Mouse (Mus musculus): ENCODE results near the gene Tacr2. TPM values are rescaled to one million over a fixed set of nuclear protein-coding genes. Genes with fewer than 3 reads are reported as not detected.

The Tacr2 gene
- polyA plus RNA-seq, 1 experiment from 2014 or later, result 0.05 TPM

- DNase-seq (ENCODE audit: low spot score), result no peak
Measured at GRCm38 (mm10) chr10:62239270-62239669, 13.0 kb upstream of the Tacr2 start.

GRCm38 (mm10) chr10:62242358-62242757 lies 9.9 kb upstream of the Tacr2 start:
- no peak for DNase-seq (ENCODE audit: low spot score)

- DNase-seq (ENCODE audit: low spot score), result peak; percentile 68
Measured at GRCm38 (mm10) chr10:62242896-62243295, 9.3 kb upstream of the Tacr2 start.

- no peak for DNase-seq (ENCODE audit: low spot score)
Measured at GRCm38 (mm10) chr10:62244067-62244466, 8.2 kb upstream of the Tacr2 start.

GRCm38 (mm10) chr10:62247156-62247555 lies 5.1 kb upstream of the Tacr2 start:
- DNase-seq (ENCODE audit: low spot score), result no peak

GRCm38 (mm10) chr10:62247815-62248214 lies 4.4 kb upstream of the Tacr2 start:
- peak; percentile 83 for DNase-seq (ENCODE audit: low spot score)

GRCm38 (mm10) chr10:62252496-62253235 lies 428 bp downstream of the Tacr2 start:
- no peak for DNase-seq (ENCODE audit: low spot score)

GRCm38 (mm10) chr10:62258298-62258697 lies 6.1 kb downstream of the Tacr2 start:
- DNase-seq (ENCODE audit: low spot score), result no peak

GRCm38 (mm10) chr10:62261115-62261886 lies 9.1 kb downstream of the Tacr2 start:
- DNase-seq (ENCODE audit: low spot score), result peak; percentile 92

GRCm38 (mm10) chr10:62264299-62264698 lies 12.1 kb downstream of the Tacr2 start:
- DNase-seq (ENCODE audit: low spot score), result no peak

GRCm38 (mm10) chr10:62269278-62269677 lies 17.0 kb downstream of the Tacr2 start:
- no peak for DNase-seq (ENCODE audit: low spot score)

GRCm38 (mm10) chr10:62275235-62275634 lies 23.0 kb downstream of the Tacr2 start:
- peak; percentile 76 for DNase-seq (ENCODE audit: low spot score)

GRCm38 (mm10) chr10:62277499-62278293 lies 25.5 kb downstream of the Tacr2 start:
- DNase-seq (ENCODE audit: low spot score), result no peak

GRCm38 (mm10) chr10:62279066-62279465 lies 26.8 kb downstream of the Tacr2 start:
- DNase-seq (ENCODE audit: low spot score), result no peak

GRCm38 (mm10) chr10:62279671-62280070 lies 27.4 kb downstream of the Tacr2 start:
- DNase-seq (ENCODE audit: low spot score), result no peak

GRCm38 (mm10) chr10:62282782-62283181 lies 30.5 kb downstream of the Tacr2 start:
- DNase-seq (ENCODE audit: low spot score), result no peak

GRCm38 (mm10) chr10:62283206-62283792 lies 31.1 kb downstream of the Tacr2 start:
- no peak for DNase-seq (ENCODE audit: low spot score)

- DNase-seq (ENCODE audit: low spot score), result no peak
Measured at GRCm38 (mm10) chr10:62287460-62288124, 35.4 kb downstream of the Tacr2 start.

- DNase-seq (ENCODE audit: low spot score), result no peak
Measured at GRCm38 (mm10) chr10:62294112-62294511, 41.9 kb downstream of the Tacr2 start.

GRCm38 (mm10) chr10:62296086-62296872 lies 44.0 kb downstream of the Tacr2 start:
- no peak for DNase-seq (ENCODE audit: low spot score)

All from thymus, postnatal 0 days (tissue).